Mouse (Mus musculus): Measurements from ENCODE around the gene Flot1.

Flot1 gene

DNA sequence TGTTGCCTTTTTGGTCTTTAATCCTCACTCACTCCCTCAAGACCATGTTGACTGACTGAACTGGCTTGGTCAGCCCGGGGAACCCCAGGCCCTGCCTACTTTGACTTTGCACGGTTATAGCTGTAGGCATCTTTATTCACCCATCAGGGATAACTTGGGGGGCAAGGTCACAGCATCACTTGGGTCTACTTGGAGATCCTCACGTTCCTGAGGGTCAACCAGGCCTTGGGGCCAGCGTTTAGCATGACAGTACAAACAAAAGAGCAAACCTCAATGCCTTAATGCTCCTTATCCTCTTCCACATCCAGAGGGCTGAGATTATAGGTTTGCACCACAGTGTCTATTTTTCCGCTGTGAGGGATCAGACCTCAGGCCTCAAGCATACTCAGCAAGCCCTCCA is 10.7 kb upstream of the Flot1 start:
- no peak for DNase-seq

DNA sequence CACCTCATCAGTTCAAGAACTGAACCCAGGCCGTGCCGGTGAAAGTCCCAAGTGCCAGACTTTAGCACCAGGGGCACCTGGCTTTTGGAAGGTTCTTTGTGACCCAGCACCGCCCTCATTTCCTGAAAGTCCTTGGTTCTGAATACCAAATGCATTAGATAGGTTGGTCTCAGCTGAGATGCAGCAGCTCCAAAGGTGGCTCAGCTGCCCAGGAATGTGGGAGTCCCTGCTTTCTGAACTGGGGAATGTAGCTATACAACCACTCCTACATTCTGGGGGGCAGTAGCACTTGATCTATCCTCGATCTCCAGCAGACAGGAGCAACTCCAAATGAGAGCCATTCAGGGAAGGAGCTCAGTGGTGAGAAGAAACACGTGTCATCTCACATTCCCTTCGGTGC is 10.3 kb upstream of the Flot1 start:
- no peak for DNase-seq

DNA sequence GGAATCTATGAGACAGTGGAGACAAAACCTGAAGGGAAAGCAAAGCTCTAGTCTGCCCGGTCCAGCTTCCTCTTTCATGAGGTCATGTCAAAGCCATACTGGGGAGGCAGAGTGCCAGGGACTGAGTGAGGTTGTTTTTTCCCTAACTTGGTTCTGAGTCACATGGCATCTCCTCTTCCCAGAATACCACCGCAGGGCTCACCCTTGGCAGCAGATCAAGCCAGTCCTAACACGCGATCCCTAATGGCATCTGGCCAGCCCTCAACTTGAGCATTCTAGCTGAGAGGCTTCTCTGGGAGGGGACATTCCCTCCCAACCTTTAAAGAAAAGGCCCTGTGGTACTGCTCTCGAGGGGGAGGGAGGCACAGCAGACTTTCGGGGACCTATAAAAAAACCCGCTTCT is 9.8 kb upstream of the Flot1 start:
- DNase-seq, result peak; percentile 99

DNA sequence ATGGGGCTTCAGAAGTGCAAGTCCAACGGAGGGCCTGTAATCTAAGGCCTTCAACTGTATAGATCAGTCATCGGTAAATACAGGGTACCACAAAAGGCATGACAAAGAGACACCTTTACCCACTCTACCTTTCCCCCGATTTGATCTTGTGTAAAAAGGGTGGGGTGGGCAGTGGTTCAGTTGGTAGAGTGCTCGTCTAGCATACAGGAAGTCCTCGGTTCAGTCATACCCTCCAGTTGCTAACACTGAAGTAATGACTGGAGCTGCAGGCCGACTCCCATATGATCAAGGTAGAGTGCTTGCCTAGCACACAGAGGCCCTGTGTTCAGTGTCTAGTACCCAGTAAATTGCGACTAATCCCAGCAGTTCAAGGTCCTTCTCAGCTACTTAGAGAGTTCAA is 9.4 kb upstream of the Flot1 start:
- DNase-seq, result no peak

DNA sequence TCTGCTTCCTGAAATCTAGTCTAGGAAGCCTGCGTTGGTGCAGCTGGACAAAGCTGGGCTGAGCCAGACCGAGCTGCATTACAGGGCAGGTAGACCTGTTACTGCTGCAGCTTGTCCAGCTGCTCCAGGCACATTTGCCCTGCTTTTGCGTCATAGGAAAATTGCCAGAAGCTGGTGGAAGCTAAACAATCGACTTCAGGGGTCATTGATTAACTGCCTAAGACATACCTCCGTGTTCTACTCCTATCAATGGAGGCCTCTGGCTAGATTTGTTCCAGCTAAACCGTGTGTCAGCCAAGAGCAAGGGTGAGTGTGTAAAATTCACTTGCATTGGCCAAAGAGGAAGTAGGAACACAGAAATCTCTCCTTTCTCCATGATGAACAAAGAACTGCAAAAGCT is 8.4 kb upstream of the Flot1 start:
- no peak for DNase-seq

DNA sequence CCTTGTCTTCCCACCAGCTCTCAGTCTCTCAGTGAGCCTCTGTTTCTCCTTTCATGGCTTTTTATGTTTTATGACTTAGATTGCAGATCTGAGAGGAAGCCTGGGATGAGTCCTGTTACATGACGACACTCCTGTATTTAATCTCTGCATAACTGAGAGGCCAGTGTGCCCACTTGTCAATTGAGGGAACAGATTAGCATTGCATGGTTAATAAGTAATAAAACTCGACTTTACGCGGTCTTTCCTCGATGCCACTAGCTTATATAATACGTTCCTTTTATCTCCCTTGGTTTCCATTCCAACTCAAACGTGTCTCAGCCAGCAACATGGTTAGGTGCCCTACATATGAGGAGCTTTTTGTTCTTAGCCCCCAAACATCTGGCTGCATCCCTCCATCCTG is 7.2 kb upstream of the Flot1 start:
- no peak for DNase-seq

DNA sequence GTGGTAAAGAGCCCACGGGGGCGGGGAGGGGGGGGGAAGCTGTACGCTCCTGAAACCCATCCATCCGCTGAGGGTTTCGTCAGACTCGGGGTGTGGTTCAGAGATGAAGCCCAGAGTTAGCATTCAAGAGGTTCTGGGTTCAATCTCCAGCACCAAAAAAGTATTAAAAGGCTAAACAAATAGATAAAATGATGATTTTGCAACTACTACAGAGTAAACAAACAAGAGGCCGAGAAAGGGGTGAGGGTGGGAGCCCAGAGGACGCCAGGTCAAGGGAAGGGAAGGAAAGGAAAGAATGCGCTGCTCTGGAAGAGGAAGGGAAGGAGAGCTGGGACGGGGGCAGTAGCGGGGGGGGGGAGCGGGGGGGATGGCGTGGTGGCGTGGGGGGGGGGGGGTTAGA is 6.3 kb upstream of the Flot1 start:
- no peak for DNase-seq

DNA sequence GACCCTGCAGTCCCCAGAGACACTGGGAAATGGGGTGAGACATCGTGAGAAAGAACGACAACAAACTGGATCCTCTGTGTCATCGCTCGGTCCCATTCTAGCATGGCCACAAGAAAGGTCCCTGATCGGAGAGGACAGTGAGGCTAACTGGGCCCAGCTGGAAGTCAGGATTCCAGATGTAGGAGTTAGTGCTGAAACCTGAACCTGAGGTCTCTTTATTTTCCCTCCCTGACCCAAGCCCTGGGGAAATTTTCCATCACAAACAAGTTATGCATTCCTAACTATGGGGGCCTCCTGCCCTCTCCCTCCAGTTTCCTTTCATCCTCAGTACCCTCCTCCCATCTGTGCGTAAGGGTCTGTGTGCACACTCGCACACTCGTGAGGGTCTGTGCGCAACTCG is 5.8 kb upstream of the Flot1 start:
- no peak for DNase-seq

DNA sequence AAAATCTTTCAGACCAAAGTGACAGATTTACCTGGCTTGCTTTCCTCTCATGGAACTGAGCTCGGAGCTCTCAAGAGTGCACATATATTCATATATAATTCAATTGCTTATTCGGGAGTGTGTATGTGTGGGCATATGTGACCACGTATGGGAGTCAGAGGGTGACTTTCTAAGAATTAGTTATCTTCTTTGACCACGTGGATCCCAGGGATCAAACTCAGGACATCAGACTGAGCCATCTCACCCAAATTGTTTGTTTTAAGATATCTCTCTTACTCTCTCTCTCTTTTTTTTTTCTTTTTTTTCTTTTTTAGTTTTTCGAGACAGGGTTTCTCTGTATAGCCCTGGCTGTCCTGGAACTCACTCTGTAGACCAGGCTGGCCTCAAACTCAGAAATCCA is 2.9 kb upstream of the Flot1 start:
- DNase-seq, result no peak

DNA sequence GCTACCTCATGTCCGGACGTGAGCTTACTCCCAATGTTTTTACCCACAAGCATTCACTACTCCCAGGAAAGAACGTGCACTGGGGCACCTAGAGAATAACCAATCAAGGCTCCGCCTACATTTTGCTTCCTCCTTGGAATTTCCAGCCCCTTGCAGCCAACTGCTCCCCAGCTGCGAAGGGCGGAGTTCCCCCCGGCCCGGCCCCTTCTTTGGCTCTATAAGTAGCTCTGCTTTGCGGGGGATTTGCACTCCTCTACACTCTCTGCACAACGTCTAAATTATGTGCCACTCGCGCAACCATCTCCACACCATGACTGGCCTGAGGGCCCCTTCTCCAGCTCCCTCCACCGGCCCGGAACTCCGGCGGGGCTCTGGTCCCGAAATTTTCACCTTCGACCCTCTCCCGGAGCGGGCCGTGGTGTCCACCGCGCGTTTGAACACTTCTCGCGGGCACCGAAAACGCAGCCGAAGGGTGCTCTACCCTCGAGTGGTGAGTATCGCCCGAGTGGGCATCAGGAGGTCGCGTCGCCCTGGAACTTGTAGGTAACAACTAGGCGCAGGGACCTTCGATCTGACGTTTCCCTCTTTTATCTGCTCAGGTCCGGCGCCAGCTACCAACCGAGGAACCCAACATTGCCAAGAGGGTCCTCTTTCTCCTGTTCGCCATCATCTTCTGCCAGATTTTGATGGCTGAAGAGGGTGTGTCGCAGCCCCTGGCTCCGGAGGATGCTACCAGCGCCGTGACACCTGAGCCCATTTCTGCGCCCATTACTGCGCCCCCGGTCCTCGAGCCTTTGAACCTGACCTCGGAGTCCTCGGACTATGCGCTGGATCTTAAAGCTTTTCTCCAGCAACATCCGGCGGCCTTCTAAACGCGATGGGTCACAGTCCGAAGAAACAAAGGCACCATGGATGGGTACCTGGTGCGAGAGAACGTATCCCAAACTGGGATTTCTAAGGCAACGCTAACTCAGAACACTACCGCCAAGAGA is 1.3 kb upstream of the Flot1 start, which contains the start of gene Ier3:
TSS of gene Ier3 (plus strand) at position 246 of the 992 bp plus-strand sequence.
- DNase-seq, result peak; percentile 97

DNA sequence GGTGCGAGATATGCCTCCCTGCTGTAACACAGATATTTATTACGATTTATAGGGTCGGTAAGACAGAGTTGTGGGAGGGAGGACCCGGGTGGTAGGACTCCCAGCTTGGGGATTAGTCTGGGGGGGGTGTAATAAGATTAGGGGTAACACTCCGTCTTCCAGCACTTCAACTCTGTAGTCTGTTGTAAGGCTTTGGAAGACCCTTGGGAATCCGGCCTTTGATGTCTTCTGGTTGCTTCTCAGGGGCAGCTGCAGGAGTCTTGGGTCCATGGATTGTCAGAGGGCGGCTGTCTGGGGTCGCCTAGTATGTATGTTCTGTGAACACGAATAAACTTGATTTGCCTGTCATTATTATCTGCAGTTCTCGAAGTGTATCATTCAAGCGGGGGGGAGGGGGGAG is 466 bp upstream of the Flot1 start:
- no peak for DNase-seq

DNA sequence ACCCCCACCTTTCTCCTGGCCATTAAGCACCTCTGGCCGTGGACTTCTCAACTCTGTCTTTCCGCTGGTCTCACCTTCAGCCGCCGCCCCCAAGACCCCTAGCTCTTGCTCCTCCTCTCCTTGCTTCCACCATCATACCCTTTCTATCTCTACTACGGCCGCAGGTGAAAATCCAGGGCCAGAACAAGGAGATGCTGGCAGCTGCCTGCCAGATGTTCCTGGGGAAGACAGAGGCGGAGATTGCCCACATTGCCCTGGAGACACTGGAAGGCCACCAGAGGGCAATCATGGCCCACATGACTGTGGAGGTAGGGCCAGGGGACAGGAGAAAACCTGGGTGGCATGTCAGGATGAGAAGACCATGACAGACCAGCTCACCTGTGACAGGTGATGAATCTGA is 1.4 kb downstream of the Flot1 start:
- peak; percentile 46 for DNase-seq

DNA sequence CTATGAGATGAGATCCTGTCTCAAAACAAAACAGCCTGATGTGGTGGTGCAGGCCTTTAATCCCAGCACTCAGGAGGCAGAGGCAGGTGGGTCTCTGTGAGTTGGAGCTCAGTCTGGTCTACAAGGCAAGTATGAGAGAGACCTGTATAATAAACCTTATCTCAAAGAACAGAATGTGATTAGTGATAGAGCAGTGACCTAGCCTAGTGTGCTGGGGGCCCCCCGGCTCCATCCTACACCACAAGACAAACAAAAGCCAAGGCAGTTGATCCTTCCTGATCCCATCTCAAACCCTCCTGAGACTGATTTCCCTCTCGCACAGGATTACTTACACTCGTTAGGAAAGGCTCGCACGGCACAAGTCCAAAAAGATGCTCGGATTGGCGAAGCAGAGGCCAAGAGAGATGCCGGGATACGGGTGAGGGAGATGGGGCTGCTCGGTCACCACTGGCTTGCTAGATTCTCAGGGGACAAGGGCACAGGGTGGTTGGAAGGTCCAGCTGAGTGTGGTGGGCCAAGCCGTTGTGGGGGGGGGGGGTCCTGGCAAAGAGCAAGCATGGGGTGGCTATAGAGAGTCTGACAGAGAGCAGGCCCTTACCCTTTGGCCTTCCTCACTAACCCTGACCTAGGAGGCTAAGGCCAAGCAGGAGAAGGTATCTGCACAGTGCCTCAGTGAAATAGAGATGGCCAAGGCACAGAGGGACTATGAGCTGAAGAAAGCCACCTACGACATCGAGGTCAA is 2.2 kb downstream of the Flot1 start:
- DNase-seq, result no peak

DNA sequence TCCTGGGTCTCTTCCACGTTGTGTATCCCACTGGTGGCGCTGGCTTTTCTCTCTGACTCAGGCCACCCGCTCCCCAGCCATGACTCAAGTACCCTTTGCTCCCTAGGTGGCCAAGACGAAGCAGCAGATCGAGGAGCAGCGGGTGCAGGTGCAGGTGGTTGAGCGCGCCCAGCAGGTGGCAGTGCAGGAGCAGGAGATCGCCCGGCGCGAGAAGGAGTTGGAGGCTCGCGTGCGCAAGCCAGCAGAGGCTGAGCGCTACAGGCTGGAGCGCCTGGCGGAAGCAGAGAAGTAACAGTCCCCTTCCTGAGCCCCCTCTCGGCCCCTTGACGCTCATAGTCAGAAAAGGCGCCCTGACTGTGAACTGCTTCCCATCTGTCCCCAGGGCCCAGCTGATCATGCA is 6.7 kb downstream of the Flot1 start:
- DNase-seq, result peak; percentile 92

DNA sequence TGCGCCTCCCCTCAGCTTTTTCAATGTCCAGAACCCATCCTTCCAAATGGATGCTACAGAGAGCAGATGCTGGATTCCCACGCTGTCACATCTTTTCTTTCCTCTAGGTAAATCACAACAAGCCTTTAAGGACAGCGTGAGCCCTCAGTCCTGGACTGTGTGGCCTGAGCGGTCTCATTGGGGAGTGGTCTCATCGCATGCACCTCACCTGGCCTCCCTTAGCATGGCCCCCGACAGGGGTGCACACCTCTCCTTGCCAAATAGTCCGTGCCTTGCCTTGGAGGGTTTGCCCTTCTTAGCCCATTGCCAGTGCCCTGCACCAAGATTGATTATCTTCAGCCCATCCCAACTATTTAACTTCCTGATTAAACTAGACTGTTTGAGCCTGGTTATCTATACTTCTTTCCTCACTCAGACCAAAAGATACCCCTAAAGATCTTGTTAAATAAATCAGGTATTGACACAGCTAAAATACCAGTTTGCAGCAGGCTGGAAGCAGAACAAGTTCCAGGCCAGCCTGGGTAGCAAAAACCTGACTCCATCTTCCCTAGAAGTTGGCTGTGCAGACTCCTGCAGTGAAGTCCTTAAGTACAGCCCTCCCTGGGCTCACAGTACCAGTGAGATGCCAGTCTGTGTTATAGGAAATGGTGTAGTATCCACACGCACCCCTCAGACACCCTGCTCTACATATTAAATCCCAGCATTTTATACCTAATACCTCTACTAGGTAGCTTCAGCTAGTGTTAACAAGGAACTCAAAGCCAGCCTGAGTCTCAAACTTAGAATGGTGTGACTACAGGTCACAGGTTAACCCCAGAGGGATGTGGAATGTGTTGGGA is 9.6 kb downstream of the Flot1 start:
- no peak for DNase-seq

DNA sequence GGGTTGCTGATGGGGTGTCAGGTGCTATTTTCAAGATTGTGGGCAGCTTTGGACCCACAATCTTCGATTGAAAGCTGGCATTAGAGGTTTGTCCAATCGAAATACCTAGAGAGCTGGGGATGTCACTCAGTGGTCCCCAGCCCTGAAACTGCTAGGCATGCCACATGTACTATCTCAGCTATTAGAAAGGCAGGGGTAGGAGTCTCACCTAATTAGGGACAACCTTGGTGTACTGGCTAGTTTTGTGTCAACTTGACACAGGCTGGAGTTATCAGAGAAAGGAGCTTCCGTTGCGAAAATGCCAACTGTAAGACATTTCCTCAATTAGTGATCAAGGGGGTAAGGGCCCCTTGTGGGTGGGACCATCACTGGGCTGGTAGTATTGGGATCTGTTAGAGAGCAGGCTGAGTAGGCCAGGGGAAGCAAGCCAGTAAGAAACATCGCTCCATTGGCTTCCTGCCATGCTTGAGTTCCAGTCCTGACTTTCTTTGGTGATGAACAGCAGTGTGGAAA is 10.3 kb downstream of the Flot1 start:
- DNase-seq, result no peak

DNA sequence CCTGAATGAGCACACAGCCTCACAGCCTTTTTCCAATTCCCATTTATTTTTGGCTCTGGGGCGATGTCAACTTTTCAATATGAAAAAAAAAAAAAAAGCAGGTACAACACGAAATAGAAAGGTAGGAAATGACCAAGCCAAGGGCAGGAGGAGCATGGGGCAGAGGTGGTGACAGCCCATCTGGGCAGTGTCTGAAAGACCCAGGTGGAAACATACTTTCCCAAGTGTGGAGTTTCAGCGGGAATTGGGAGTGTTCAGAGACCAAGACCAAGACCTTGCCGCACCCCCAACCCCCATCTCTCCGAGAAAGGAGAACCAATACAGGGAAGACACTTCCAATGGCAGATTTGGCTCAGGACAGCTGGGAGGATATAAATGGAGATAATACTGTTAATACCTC is 10.9 kb downstream of the Flot1 start:
- no peak for DNase-seq

DNA sequence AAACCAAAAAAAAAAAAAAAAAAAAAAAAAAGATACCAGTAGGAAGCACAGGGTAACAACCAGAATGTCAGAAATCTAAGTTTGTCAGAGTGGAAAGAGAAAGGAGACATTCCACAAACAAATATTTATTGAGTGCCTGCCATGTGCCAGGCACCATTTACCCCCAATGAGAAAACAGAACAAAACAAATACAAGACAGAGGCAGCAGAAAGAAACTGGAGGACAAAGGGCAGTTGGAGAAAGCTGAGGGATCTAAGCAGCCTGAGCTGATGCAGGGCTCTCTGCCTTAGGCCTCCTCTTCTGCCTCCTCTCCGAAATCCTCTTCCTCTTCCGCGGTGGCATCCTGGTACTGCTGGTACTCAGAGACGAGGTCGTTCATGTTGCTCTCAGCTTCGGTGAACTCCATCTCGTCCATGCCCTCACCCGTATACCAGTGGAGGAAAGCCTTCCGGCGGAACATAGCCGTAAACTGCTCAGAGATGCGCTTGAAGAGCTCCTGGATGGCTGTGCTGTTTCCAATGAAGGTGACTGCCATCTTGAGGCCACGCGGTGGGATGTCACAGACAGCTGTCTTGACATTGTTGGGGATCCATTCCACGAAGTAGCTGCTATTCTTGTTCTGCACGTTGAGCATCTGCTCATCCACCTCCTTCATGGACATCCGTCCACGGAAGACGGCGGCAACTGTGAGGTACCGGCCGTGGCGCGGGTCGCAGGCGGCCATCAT is 11.8 kb downstream of the Flot1 start:
- no peak for DNase-seq

DNA sequence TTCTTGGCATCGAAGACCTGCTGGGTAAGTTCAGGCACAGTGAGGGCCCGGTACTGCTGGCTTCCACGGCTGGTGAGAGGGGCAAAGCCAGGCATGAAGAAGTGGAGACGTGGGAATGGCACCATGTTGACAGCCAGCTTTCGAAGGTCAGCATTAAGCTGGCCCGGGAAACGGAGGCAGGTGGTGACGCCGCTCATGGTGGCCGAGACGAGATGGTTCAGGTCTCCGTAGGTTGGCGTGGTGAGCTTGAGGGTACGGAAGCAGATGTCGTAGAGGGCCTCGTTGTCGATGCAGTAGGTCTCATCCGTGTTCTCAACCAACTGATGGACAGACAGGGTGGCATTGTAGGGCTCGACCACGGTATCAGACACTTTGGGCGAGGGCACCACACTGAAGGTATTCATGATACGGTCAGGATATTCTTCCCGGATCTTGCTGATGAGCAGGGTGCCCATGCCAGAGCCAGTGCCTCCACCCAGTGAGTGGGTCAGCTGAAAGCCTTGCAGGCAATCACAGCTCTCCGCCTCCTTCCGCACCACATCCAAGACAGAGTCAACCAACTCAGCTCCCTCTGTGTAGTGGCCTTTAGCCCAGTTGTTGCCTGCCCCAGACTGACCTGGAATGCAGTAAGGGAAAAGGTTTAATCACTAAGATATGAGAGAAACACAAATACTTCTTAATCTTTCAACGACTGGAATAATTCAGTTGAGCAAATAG is 12.6 kb downstream of the Flot1 start:
- no peak for DNase-seq

DNA sequence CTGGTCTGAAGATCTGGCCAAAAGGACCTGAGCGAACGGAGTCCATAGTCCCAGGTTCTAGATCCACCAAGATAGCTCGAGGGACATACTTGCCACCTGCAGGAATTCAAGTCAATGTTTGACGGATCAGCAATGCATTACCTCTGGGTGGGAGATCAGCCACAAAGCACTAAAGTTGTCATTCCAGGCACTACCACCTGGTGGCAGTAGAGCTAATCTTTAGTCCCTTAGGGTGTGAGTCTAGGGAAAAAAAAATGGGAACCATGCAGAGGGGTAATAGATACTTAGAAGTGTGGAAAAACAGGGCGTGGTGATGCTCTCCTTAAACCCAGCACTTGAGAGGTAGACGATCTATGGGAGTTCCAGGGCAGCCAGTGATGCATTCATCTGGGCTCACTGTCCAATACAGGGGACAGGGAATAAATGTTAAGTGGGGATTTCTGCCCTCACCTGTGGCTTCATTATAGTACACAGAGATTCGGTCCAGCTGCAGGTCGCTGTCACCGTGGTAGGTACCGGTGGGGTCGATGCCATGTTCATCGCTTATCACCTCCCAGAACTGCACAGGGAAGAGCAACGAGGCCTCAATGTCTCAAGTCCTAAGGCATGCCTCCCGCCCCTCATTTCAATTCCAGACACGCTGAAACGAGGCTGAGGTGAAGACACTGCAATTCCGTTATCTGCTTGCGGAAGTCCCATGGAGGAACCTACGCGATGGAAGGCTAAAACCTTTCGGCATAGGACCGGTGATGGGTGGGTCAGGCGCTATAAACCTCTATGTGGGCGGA is 13.3 kb downstream of the Flot1 start:
- peak; percentile 93 for DNase-seq

DNA sequence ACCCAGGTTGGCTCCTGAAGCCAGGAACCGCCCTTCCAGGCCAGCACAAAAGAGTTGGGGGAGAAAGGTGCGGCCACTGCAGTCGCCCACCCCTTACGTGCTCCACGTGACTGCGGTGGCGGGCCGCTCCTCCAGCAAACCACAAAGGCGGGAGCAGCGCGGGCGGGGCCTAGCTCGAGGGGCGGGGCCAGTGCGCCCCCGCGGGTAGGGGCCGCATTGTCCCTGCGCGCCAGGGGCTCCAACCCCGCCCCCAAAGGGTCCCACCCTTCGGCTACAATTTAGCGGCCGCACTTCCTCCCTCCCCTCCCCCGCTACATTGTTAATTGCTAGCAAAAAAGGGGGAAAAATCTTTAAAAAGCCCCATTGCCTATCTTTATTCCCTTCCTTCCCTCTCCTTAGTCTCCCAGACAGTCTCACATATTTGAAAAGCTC is 14.0 kb downstream of the Flot1 start:
- DNase-seq, result peak; percentile 94
